Mouse (Mus musculus): ENCODE results near the gene Nfatc4.

- TF ChIP-seq CTCF (IDR thresholded peaks at IDR 0.05; ENCODE audit: insufficient read depth, low read depth, low read length) (no peak), POLR2A (IDR thresholded peaks at IDR 0.05; ENCODE audit: insufficient read depth, low read depth, low read length) (no peak)
These were observed 10.2 kb downstream of the Nfatc4 start for GRCm38 (mm10) chr14:55833126-55833525.

All from olfactory bulb, adult 2 months (tissue).